Mouse (Mus musculus): ENCODE measurements around the gene Epn3. TPM values are rescaled to one million over a fixed set of nuclear protein-coding genes. Genes with fewer than 3 reads are reported as not detected.
A peak's percentile ranks its signal among the peaks of the same experiment; 100 is the strongest.

Epn3 gene
- 0.47 and 0.68 TPM in 2 replicates for polyA plus RNA-seq (2016; fragmentation: Nextera tagmentation; extraction: Ambion mirVana)

- no peaks in the 10 kb centered on the region for H3K9me3 ChIP-seq
- 1% methylated on average over 26 of the region's 26 CpGs for WGBS
- no peak within 1 kb of the TSS for H3K27ac ChIP-seq (replicated peaks)
- peak; percentile 30; the same call in 1 of the 2 replicates for ATAC-seq (ENCODE audit: low FRiP score, low read depth)
- H3K9ac ChIP-seq (replicated peaks) = peak within 1 kb of the TSS; percentile 50
- H3K27me3 ChIP-seq = peaks cover 55% of the 10 kb centered on the region
- peak within 1 kb of the TSS; percentile 60 for H3K4me2 ChIP-seq (replicated peaks)
- peak within 1 kb of the TSS; percentile 33 for H3K4me3 ChIP-seq
- H3K36me3 ChIP-seq = no peaks in the 10 kb centered on the region
- H3K4me1 ChIP-seq = peaks cover 22% of the 10 kb centered on the region
These were observed at the start of gene Epn3 for GRCm38 (mm10) chr11:94499661-94500152. Epn3 (minus strand) TSS chr11:94499974.

- Histone ChIP-seq H3K4me1 (peaks cover 19% of the 10 kb centered on the region), H3K4me3 (peak within 1 kb of the TSS; percentile 63), H3K9me3 (peaks cover 3% of the 10 kb centered on the region; the same call in 1 of the 2 replicates), H3K9ac (replicated peaks) (peak within 1 kb of the TSS; percentile 60), H3K27me3 (no peaks in the 10 kb centered on the region; the same call in 1 of the 2 replicates), H3K27ac (replicated peaks) (peak within 1 kb of the TSS; percentile 79), H3K36me3 (no peaks in the 10 kb centered on the region), H3K4me2 (replicated peaks) (peak within 1 kb of the TSS; percentile 95)
- ATAC-seq (ENCODE audit: low FRiP score, low read depth) = peak; percentile 87
- 5% methylated on average over 48 of the region's 49 CpGs for WGBS
These were observed 49.3 kb upstream of the Epn3 start, which contains the start of gene Rsad1 for GRCm38 (mm10) chr11:94548888-94549690. Rsad1 (minus strand) TSS chr11:94549255.

- peaks cover 3% of the 10 kb centered on the region; the same call in 1 of the 2 replicates for H3K9me3 ChIP-seq
- H3K27ac ChIP-seq (replicated peaks) = peak overlapping the region; percentile 79
- H3K36me3 ChIP-seq = no peaks in the 10 kb centered on the region
- H3K4me3 ChIP-seq = peak overlapping the region; percentile 63
- peak overlapping the region; percentile 95 for H3K4me2 ChIP-seq (replicated peaks)
- peak; percentile 57 for ATAC-seq (ENCODE audit: low FRiP score, low read depth)
- peaks cover 24% of the 10 kb centered on the region for H3K4me1 ChIP-seq
- no peaks in the 10 kb centered on the region; the same call in 1 of the 2 replicates for H3K27me3 ChIP-seq
- H3K9ac ChIP-seq (replicated peaks) = peak overlapping the region; percentile 60
- 13% methylated on average over 24 of the region's 24 CpGs for WGBS
These were observed 48.4 kb upstream of the Epn3 start for GRCm38 (mm10) chr11:94548041-94548784.

- H3K27me3 ChIP-seq = no peaks in the 10 kb centered on the region; the same call in 1 of the 2 replicates
- peaks cover 24% of the 10 kb centered on the region for H3K4me1 ChIP-seq
- no peak overlapping the region for H3K27ac ChIP-seq (replicated peaks)
- no peak overlapping the region for H3K4me3 ChIP-seq
- no peak overlapping the region for H3K4me2 ChIP-seq (replicated peaks)
- no peak overlapping the region for H3K9ac ChIP-seq (replicated peaks)
- no peaks in the 10 kb centered on the region for H3K36me3 ChIP-seq
- no peak for ATAC-seq (ENCODE audit: low FRiP score, low read depth)
- WGBS = 95% methylated on average over 6 of the region's 6 CpGs
- H3K9me3 ChIP-seq = peaks cover 3% of the 10 kb centered on the region; the same call in 1 of the 2 replicates
These were observed 47.5 kb upstream of the Epn3 start for GRCm38 (mm10) chr11:94547271-94547670.

GRCm38 (mm10) chr11:94546381-94546780 is 46.6 kb upstream of the Epn3 start:
- no peaks in the 10 kb centered on the region; the same call in 1 of the 2 replicates for H3K9me3 ChIP-seq
- H3K36me3 ChIP-seq = no peaks in the 10 kb centered on the region; the same call in 1 of the 2 replicates
- no peaks in the 10 kb centered on the region; the same call in 1 of the 2 replicates for H3K27me3 ChIP-seq
- whole genome bisulfite sequencing = 97% methylated on average over 5 of the region's 5 CpGs
- H3K4me3 ChIP-seq = no peak overlapping the region
- no peak overlapping the region for H3K4me2 ChIP-seq (replicated peaks)
- no peak overlapping the region for H3K9ac ChIP-seq (replicated peaks)
- H3K4me1 ChIP-seq = peaks cover 24% of the 10 kb centered on the region
- no peak overlapping the region for H3K27ac ChIP-seq (replicated peaks)
- ATAC-seq (ENCODE audit: low FRiP score, low read depth) = no peak

GRCm38 (mm10) chr11:94544422-94544821 is 44.6 kb upstream of the Epn3 start:
- Histone ChIP-seq H3K9ac (replicated peaks) (no peak overlapping the region), H3K27ac (replicated peaks) (no peak overlapping the region), H3K9me3 (no peaks in the 10 kb centered on the region), H3K27me3 (no peaks in the 10 kb centered on the region; the same call in 1 of the 2 replicates), H3K36me3 (no peaks in the 10 kb centered on the region; the same call in 1 of the 2 replicates), H3K4me3 (no peak overlapping the region), H3K4me2 (replicated peaks) (peak overlapping the region; percentile 28), H3K4me1 (peaks cover 22% of the 10 kb centered on the region)
- 57% methylated on average over 18 of the region's 18 CpGs for WGBS
- no peak for ATAC-seq (ENCODE audit: low FRiP score, low read depth)

GRCm38 (mm10) chr11:94543932-94544331 is 44.2 kb upstream of the Epn3 start:
- WGBS = 42% methylated on average over 9 of the region's 9 CpGs
- H3K36me3 ChIP-seq = no peaks in the 10 kb centered on the region; the same call in 1 of the 2 replicates
- peak overlapping the region; percentile 28 for H3K4me2 ChIP-seq (replicated peaks)
- no peak overlapping the region for H3K27ac ChIP-seq (replicated peaks)
- H3K9me3 ChIP-seq = no peaks in the 10 kb centered on the region
- no peak overlapping the region for H3K9ac ChIP-seq (replicated peaks)
- ATAC-seq (ENCODE audit: low FRiP score, low read depth) = no peak
- H3K4me1 ChIP-seq = peaks cover 19% of the 10 kb centered on the region
- H3K4me3 ChIP-seq = no peak overlapping the region
- H3K27me3 ChIP-seq = no peaks in the 10 kb centered on the region; the same call in 1 of the 2 replicates

- ATAC-seq (ENCODE audit: low FRiP score, low read depth) = no peak
- 87% methylated on average over 12 of the region's 12 CpGs for WGBS
- no peaks in the 10 kb centered on the region; the same call in 1 of the 2 replicates for H3K36me3 ChIP-seq
- H3K27ac ChIP-seq (replicated peaks) = no peak overlapping the region
- H3K27me3 ChIP-seq = no peaks in the 10 kb centered on the region; the same call in 1 of the 2 replicates
- no peak overlapping the region for H3K9ac ChIP-seq (replicated peaks)
- H3K4me1 ChIP-seq = peaks cover 14% of the 10 kb centered on the region
- H3K9me3 ChIP-seq = no peaks in the 10 kb centered on the region
- no peak overlapping the region for H3K4me3 ChIP-seq
- no peak overlapping the region for H3K4me2 ChIP-seq (replicated peaks)
These were observed 43.6 kb upstream of the Epn3 start for GRCm38 (mm10) chr11:94543344-94543743.

- Histone ChIP-seq H3K4me2 (replicated peaks) (no peak overlapping the region), H3K4me1 (0 out of 2 replicates have a peak, but pooled peaks cover 9% of the 10 kb centered on the region), H3K9ac (replicated peaks) (no peak overlapping the region), H3K36me3 (no peaks in the 10 kb centered on the region; the same call in 1 of the 2 replicates), H3K27me3 (no peaks in the 10 kb centered on the region; the same call in 1 of the 2 replicates), H3K9me3 (no peaks in the 10 kb centered on the region), H3K4me3 (no peak overlapping the region), H3K27ac (replicated peaks) (no peak overlapping the region)
- ATAC-seq (ENCODE audit: low FRiP score, low read depth) = no peak
- 89% methylated on average over 4 of the region's 4 CpGs for WGBS
These were observed 42.6 kb upstream of the Epn3 start for GRCm38 (mm10) chr11:94542400-94542799.

- 76% methylated on average over 7 of the region's 7 CpGs for WGBS
- Histone ChIP-seq H3K27me3 (no peaks in the 10 kb centered on the region; the same call in 1 of the 2 replicates), H3K27ac (replicated peaks) (no peak overlapping the region), H3K36me3 (no peaks in the 10 kb centered on the region; the same call in 1 of the 2 replicates), H3K4me2 (replicated peaks) (no peak overlapping the region), H3K4me3 (no peak overlapping the region), H3K9me3 (no peaks in the 10 kb centered on the region), H3K9ac (replicated peaks) (no peak overlapping the region), H3K4me1 (0 out of 2 replicates have a peak, but pooled peaks cover 9% of the 10 kb centered on the region)
- ATAC-seq (ENCODE audit: low FRiP score, low read depth) = no peak
These were observed 40.0 kb upstream of the Epn3 start for GRCm38 (mm10) chr11:94539761-94540160.

GRCm38 (mm10) chr11:94538733-94539292 is 39.0 kb upstream of the Epn3 start:
- no peaks in the 10 kb centered on the region; the same call in 1 of the 2 replicates for H3K36me3 ChIP-seq
- no peak overlapping the region for H3K9ac ChIP-seq (replicated peaks)
- 0 out of 2 replicates have a peak, but pooled peaks cover 2% of the 10 kb centered on the region for H3K4me1 ChIP-seq
- no peaks in the 10 kb centered on the region for H3K9me3 ChIP-seq
- H3K27me3 ChIP-seq = no peaks in the 10 kb centered on the region
- no peak overlapping the region for H3K4me3 ChIP-seq
- no peak overlapping the region for H3K27ac ChIP-seq (replicated peaks)
- ATAC-seq (ENCODE audit: low FRiP score, low read depth) = no peak
- 68% methylated on average over 8 of the region's 8 CpGs for WGBS
- no peak overlapping the region for H3K4me2 ChIP-seq (replicated peaks)

Measured in midbrain, embryonic 12.5 days (tissue).